Comparison of ENCODE assay signal across 26 mouse cellular contexts in genomic region chr7:65031741-65032140, GRCm38 (mm10).
DNase-seq lines count a peak whose midpoint lies in the region; ATAC-seq lines count a peak whose summit lies in the region.
"Had no signal": no experiment of that assay in that cellular context is flagged by ENCODE, and none has a peak within 500 bp of the region (broad histone marks: within the 10 kb centered on the region; RNA-seq: fewer than 3 reads in every experiment).

No protein-coding gene starts in this region.

- H3K27ac ChIP-seq in hindbrain, embryonic 16.5 days (ENCODE audit: low read depth, low read length), result no peak overlapping the region
- H3K27ac ChIP-seq in hindbrain, embryonic 12.5 days, result no peak overlapping the region
- H3K27ac ChIP-seq: embryonic facial prominence, embryonic 10.5 days; embryonic facial prominence, embryonic 13.5 days; forebrain, embryonic 15.5 days; heart, embryonic 15.5 days; hindbrain, embryonic 10.5 days; intestine, embryonic 15.5 days had no signal

- no peaks in the 10 kb centered on the region; the same call in 1 of the 2 replicates for H3K4me1 ChIP-seq in hindbrain, embryonic 16.5 days (ENCODE audit: control insufficient read depth, insufficient read depth, low read depth, low read length)
- no peaks in the 10 kb centered on the region for H3K4me1 ChIP-seq in hindbrain, embryonic 12.5 days
- H3K4me1 ChIP-seq: embryonic facial prominence, embryonic 10.5 days; embryonic facial prominence, embryonic 13.5 days; heart, embryonic 12.5 days; heart, embryonic 15.5 days; hindbrain, embryonic 10.5 days; intestine, embryonic 15.5 days had no signal

- H3K9me3 ChIP-seq in hindbrain, embryonic 16.5 days (ENCODE audit: control insufficient read depth, low read length), result no peaks in the 10 kb centered on the region
- no peaks in the 10 kb centered on the region for H3K9me3 ChIP-seq in hindbrain, embryonic 12.5 days (replicated peaks)
- H3K9me3 ChIP-seq: embryonic facial prominence, embryonic 10.5 days; embryonic facial prominence, embryonic 13.5 days; forebrain, embryonic 15.5 days; heart, embryonic 12.5 days; heart, embryonic 15.5 days; hindbrain, embryonic 10.5 days; intestine, embryonic 15.5 days had no signal

- no peak overlapping the region for H3K4me2 ChIP-seq in hindbrain, embryonic 16.5 days (ENCODE audit: low read length)
- H3K4me2 ChIP-seq in hindbrain, embryonic 12.5 days (replicated peaks), result no peak overlapping the region
- H3K4me2 ChIP-seq: embryonic facial prominence, embryonic 13.5 days; forebrain, embryonic 15.5 days; heart, embryonic 12.5 days; heart, embryonic 15.5 days; intestine, embryonic 15.5 days had no signal

- H3K9ac ChIP-seq in hindbrain, embryonic 16.5 days (ENCODE audit: low read depth, low read length), result no peak overlapping the region
- H3K9ac ChIP-seq in hindbrain, embryonic 12.5 days, result no peak overlapping the region
- H3K9ac ChIP-seq: embryonic facial prominence, embryonic 13.5 days; forebrain, embryonic 15.5 days; heart, embryonic 12.5 days; heart, embryonic 15.5 days; intestine, embryonic 15.5 days had no signal

- H3K27me3 ChIP-seq in hindbrain, embryonic 16.5 days (replicated peaks; ENCODE audit: control insufficient read depth, insufficient read depth, low read length), result no peaks in the 10 kb centered on the region
- H3K27me3 ChIP-seq in hindbrain, embryonic 12.5 days, result no peaks in the 10 kb centered on the region
- H3K27me3 ChIP-seq: embryonic facial prominence, embryonic 13.5 days; forebrain, embryonic 15.5 days; heart, embryonic 12.5 days; heart, embryonic 15.5 days; intestine, embryonic 15.5 days had no signal

- no peak overlapping the region for H3K4me3 ChIP-seq in hindbrain, embryonic 16.5 days (ENCODE audit: low read length)
- H3K4me3 ChIP-seq in hindbrain, embryonic 12.5 days, result no peak overlapping the region
- H3K4me3 ChIP-seq: embryonic facial prominence, embryonic 10.5 days; embryonic facial prominence, embryonic 13.5 days; erythroblast, embryonic 14.5 days; forebrain, embryonic 15.5 days; heart, embryonic 12.5 days; heart, embryonic 15.5 days; hindbrain, embryonic 10.5 days; intestine, embryonic 15.5 days had no signal

- WGBS in hindbrain, embryonic 16.5 days, result 73% methylated on average over 7 of the region's 7 CpGs
- 82% methylated on average over 7 of the region's 7 CpGs for WGBS in hindbrain, embryonic 12.5 days

- peak; percentile 45 for DNase-seq in heart, adult 11 months
- no peak for DNase-seq in heart, adult 9 months (ENCODE audit: low spot score in 2 of 2)
- DNase-seq in ZHBTc4 (ENCODE audit: low read depth, low spot score), result peak; percentile 29
- DNase-seq in lung, postnatal 36 days, result no peak
- DNase-seq: adrenal gland, postnatal 10 days; cerebellum, adult 11-12 months; cerebellum, adult 8-10 months; cerebellum, postnatal 36 days; embryo, embryonic 11 days; gastrocnemius, postnatal 10 days; gastrocnemius, postnatal 36 days; heart, postnatal 10 days; heart, postnatal 36 days; kidney, adult 11 months; kidney, adult 8-10 months had no signal

- ATAC-seq in hindbrain, embryonic 16.5 days, result 0 out of 2 replicates have a peak, but pooled peaks have one; percentile 22
- ATAC-seq in hindbrain, embryonic 12.5 days (ENCODE audit: low FRiP score), result no peak
- ATAC-seq: CD4-positive, CD25-positive, alpha-beta regulatory T cell, adult 4 months; forebrain, embryonic 15.5 days; intestine, embryonic 15.5 days had no signal

- no peaks in the 10 kb centered on the region for H3K36me3 ChIP-seq in hindbrain, embryonic 16.5 days (ENCODE audit: control insufficient read depth, insufficient read depth, low read length)
- no peaks in the 10 kb centered on the region for H3K36me3 ChIP-seq in hindbrain, embryonic 12.5 days
- H3K36me3 ChIP-seq: embryonic facial prominence, embryonic 10.5 days; embryonic facial prominence, embryonic 13.5 days; forebrain, embryonic 15.5 days; heart, embryonic 12.5 days; heart, embryonic 15.5 days; hindbrain, embryonic 10.5 days; intestine, embryonic 15.5 days had no signal

Comparison
In these comparisons a context has a peak if more than half of its experiments do, and no peak if none do; other contexts are left out.
1. DNase-seq: peak in heart, adult 11 months (single experiment) and ZHBTc4 (single experiment); none in heart, adult 9 months (0 of 2) and lung, postnatal 36 days (single experiment).